Mouse (Mus musculus): ENCODE data around the gene Ets2. TPM values are rescaled to one million over a fixed set of nuclear protein-coding genes. Genes with fewer than 3 reads are reported as not detected.

Gene Ets2
- total RNA-seq (2023): 333 TPM

DNA sequence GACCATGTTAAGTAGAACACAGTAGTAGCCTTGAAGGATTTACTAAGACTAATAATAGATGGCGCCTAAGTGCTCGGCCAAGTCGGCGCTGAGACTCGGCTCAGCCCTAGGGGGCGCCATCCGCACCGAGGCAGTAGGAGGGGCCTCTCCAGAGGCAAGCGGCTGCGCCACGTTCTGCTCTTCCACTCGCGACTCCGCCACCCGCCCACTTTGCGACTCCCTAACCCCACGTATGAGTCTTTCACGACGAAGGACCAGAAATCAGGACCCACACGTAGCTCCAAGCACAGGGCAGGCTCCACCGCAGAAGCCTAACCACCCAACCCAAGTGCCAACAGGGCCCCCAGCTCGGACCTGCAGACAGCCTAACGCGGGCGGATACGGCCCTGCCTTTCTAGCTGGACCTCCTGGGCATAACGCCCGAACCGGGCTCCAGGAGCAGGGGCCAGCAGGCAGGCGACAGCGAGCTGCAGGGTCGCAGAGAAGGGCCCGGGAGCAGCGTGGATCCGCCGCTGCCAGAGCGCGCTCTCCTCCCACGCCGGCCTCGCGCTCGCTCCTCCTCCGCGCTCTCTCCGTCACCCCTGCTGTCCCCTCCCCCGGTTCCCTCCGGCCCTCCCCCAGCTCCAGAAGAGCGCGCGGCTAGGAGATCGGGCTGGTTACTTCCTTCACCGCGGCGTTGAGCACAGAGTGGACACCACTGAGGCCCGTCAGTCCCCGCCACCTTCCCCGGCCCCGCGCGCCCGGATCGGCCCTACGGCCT is at the start of gene Ets2:
TSS of gene Ets2 (plus strand) at position 274 of the 760 bp plus-strand sequence.

Other genes with a start within 250 kb of the Ets2 start
- 0.29 TPM for gene Erg, start 115.5 kb upstream of the Ets2 start, total RNA-seq (2023)